Mouse (Mus musculus) cerebellum, adult (tissue): ENCODE measurements around the gene Phlpp1.

Source experiments
- ATAC-seq: cut with Nextera tagmentation; 2 replicates; pipeline ENCODE4 v1.9.2; 2017; ENCODE audit warnings: mild to moderate bottlenecking, moderate library complexity, mixed read lengths; ENCODE audit not compliant: insufficient number of reproducible peaks, low FRiP score, low TSS enrichment

The Phlpp1 gene

GRCm38 (mm10) chr1:106171241-106172220, at the start of gene Phlpp1:
Gene Phlpp1 (plus strand): TSS chr1:106171752.
- peak; percentile 93 for ATAC-seq

GRCm38 (mm10) chr1:106126601-106127000, 45.0 kb upstream of the Phlpp1 start:
- ATAC-seq, result no peak

- ATAC-seq, result no peak
Measured at GRCm38 (mm10) chr1:106131697-106132349, 39.7 kb upstream of the Phlpp1 start.

GRCm38 (mm10) chr1:106132350-106132700, 39.2 kb upstream of the Phlpp1 start:
- ATAC-seq, result no peak

- no peak for ATAC-seq
Measured at GRCm38 (mm10) chr1:106138691-106139090, 32.9 kb upstream of the Phlpp1 start.

GRCm38 (mm10) chr1:106139137-106139536, 32.4 kb upstream of the Phlpp1 start:
- ATAC-seq, result no peak

GRCm38 (mm10) chr1:106142010-106142409, 29.5 kb upstream of the Phlpp1 start:
- ATAC-seq, result no peak

- no peak for ATAC-seq
Measured at GRCm38 (mm10) chr1:106144534-106144933, 27.0 kb upstream of the Phlpp1 start.

- ATAC-seq, result no peak
Measured at GRCm38 (mm10) chr1:106145055-106145454, 26.5 kb upstream of the Phlpp1 start.

GRCm38 (mm10) chr1:106145565-106146190, 25.9 kb upstream of the Phlpp1 start:
- ATAC-seq, result no peak

- peak; percentile 67 for ATAC-seq
Measured at GRCm38 (mm10) chr1:106148386-106149380, 22.9 kb upstream of the Phlpp1 start.

- ATAC-seq, result no peak
Measured at GRCm38 (mm10) chr1:106151846-106152245, 19.7 kb upstream of the Phlpp1 start.

GRCm38 (mm10) chr1:106152742-106153141, 18.8 kb upstream of the Phlpp1 start:
- ATAC-seq, result no peak

GRCm38 (mm10) chr1:106154590-106154989, 17.0 kb upstream of the Phlpp1 start:
- no peak for ATAC-seq

- ATAC-seq, result peak; percentile 56; the same call in 1 of the 2 replicates
Measured at GRCm38 (mm10) chr1:106155087-106155567, 16.4 kb upstream of the Phlpp1 start.

GRCm38 (mm10) chr1:106155702-106156101, 15.8 kb upstream of the Phlpp1 start:
- ATAC-seq, result no peak

- no peak for ATAC-seq
Measured at GRCm38 (mm10) chr1:106157961-106158515, 13.5 kb upstream of the Phlpp1 start.

GRCm38 (mm10) chr1:106159667-106160066, 11.9 kb upstream of the Phlpp1 start:
- no peak for ATAC-seq

- ATAC-seq, result no peak
Measured at GRCm38 (mm10) chr1:106160916-106161315, 10.6 kb upstream of the Phlpp1 start.
